15 mouse cellular contexts compared by ENCODE assay signal in genomic region chr4:53089641-53090040, GRCm38 (mm10).
DNase-seq lines count a peak whose midpoint lies in the region; ATAC-seq lines count a peak whose summit lies in the region.
"Had no signal": no experiment of that assay in that cellular context is flagged by ENCODE, and none has a peak within 500 bp of the region (broad histone marks: within the 10 kb centered on the region; RNA-seq: fewer than 3 reads in every experiment).

No protein-coding gene starts in this region.

- ATAC-seq in granulocyte monocyte progenitor cell, adult 5-6 weeks (replicated peaks; ENCODE audit: poor library complexity, severe bottlenecking): no peak
- ATAC-seq: forebrain, embryonic 15.5 days had no signal

- peak; percentile 23 for DNase-seq in gastrocnemius, adult 18-20 months (ENCODE audit: low spot score)
- no peak for DNase-seq in gastrocnemius, postnatal 25 days
- DNase-seq in kidney, adult 8-10 months: peak; percentile 76 to 80
- DNase-seq in kidney, postnatal 4 days: no peak
- peak; percentile 89 for DNase-seq in kidney, adult 9 months
- DNase-seq in kidney, postnatal 14 days: peak; percentile 75
- no peak for DNase-seq in ovary, adult 18-20 months (ENCODE audit: low spot score)
- DNase-seq: cerebellum, adult 11-12 months; cerebellum, adult 9-10 months; cerebellum, postnatal 25 days; gastrocnemius, postnatal 14 days; heart, adult 11 months; heart, postnatal 36 days had no signal

Comparison
In these comparisons a context has a peak if more than half of its experiments do, and no peak if none do; other contexts are left out.
1. DNase-seq: peak in gastrocnemius, adult 18-20 months (single experiment), kidney, adult 8-10 months (2 of 2), kidney, adult 9 months (single experiment) and kidney, postnatal 14 days (single experiment); none in gastrocnemius, postnatal 25 days (single experiment), kidney, postnatal 4 days (0 of 2) and ovary, adult 18-20 months (single experiment).